Mouse (Mus musculus) hindbrain, embryonic 13.5 days (tissue): ENCODE data around the gene Rtn4r. TPM values are rescaled to one million over a fixed set of nuclear protein-coding genes. Genes with fewer than 3 reads are reported as not detected.
A peak's percentile ranks its signal among the peaks of the same experiment; 100 is the strongest.

Source experiments
- ATAC-seq: fragments of 200-750 bp; cut with Nextera tagmentation; 2 replicates; pipeline ENCODE4 v1.8.0; 2017; ENCODE audit warnings: moderate TSS enrichment; ENCODE audit not compliant: low FRiP score
- H3K27ac ChIP-seq: fragments of 300-500 bp; sonication (generic); 2 replicates; pipeline ENCODE4 v1.5.1; 2015; ENCODE audit warnings: inconsistent platforms, mild to moderate bottlenecking, moderate library complexity
- H3K27me3 ChIP-seq: fragments of 300-500 bp; sonication (generic); 2 replicates; pipeline ENCODE4 v1.6.1; 2015; ENCODE audit warnings: mild to moderate bottlenecking, inconsistent platforms
- H3K36me3 ChIP-seq: fragments of 300-500 bp; sonication (generic); 2 replicates; pipeline ENCODE4 v1.6.1; 2015; ENCODE audit warnings: mild to moderate bottlenecking, inconsistent platforms
- H3K4me1 ChIP-seq: fragments of 300-500 bp; sonication (generic); replicated peaks from 2 replicates; pipeline ENCODE4 v1.6.1; 2015; ENCODE audit warnings: inconsistent platforms
- H3K4me2 ChIP-seq: fragments of 300-500 bp; sonication (generic); 2 replicates; pipeline ENCODE4 v1.6.1; 2015; ENCODE audit warnings: inconsistent platforms, mild to moderate bottlenecking, moderate library complexity
- H3K4me3 ChIP-seq: fragments of 300-500 bp; sonication (generic); 2 replicates; pipeline ENCODE4 v1.5.1; 2015; ENCODE audit warnings: mild to moderate bottlenecking, inconsistent platforms
- H3K9ac ChIP-seq: fragments of 300-500 bp; sonication (generic); 2 replicates; pipeline ENCODE4 v1.6.1; 2015; ENCODE audit warnings: mild to moderate bottlenecking, inconsistent platforms
- H3K9me3 ChIP-seq: fragments of 300-500 bp; sonication (generic); 2 replicates; pipeline ENCODE4 v1.6.1; 2016; ENCODE audit warnings: inconsistent platforms
- WGBS: fragments of 180-500 bp; shearing (Covaris S2); methylation state at CpG from one replicate; pipeline ENCODE4 v1.1.7; 2015; 5-methylcytosine and 5-hydroxymethylcytosine counted together
- polyA plus RNA-seq: library from polyadenylated mRNA; unstranded; fragments of >200 nt; fragmentation: Nextera tagmentation; extraction: Ambion mirVana; gene quantifications from 2 replicates; pipeline ENCODE4 v1.2.1, GENCODE M21; 2015

Gene Rtn4r
- polyA plus RNA-seq, 1 experiment from 2014 or later, result 14.0 TPM

DNA sequence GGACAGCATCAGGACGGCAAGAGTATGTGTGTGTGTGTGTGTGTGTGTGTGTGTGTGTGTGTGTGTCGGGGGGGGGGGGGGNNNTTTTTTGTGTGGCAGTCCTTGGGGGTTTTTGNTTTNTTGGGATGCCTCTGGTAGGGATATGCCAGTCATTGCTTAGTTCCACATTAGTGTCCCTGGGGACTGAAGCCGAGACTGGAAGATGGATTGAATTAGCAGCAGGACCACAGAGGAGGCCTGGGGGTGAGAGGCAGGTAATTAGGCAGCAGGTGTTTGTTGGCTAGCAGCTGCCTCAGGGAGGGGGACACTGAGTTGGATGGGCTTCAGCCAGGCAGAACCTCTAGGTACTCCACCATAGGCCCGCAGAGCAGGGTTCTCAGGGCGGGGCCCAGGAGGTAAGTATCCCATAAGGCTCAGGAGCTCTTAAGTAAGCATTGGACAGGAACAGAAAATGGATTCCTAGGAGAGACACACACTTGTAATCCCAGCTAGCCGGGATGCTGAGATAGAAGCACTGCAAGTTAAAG lies 18.0 kb downstream of the Rtn4r start:
- H3K4me1 ChIP-seq, result peaks cover 67% of the 10 kb centered on the region
- H3K4me3 ChIP-seq, result no peak overlapping the region
- no peak for ATAC-seq
- H3K27me3 ChIP-seq, result no peaks in the 10 kb centered on the region
- H3K27ac ChIP-seq, result no peak overlapping the region; the same call in 1 of the 2 replicates
- H3K9ac ChIP-seq, result no peak overlapping the region
- H3K9me3 ChIP-seq, result no peaks in the 10 kb centered on the region
- H3K36me3 ChIP-seq, result no peaks in the 10 kb centered on the region
- WGBS, result 63% methylated on average over 4 of the region's 6 CpGs
- H3K4me2 ChIP-seq, result no peak overlapping the region

DNA sequence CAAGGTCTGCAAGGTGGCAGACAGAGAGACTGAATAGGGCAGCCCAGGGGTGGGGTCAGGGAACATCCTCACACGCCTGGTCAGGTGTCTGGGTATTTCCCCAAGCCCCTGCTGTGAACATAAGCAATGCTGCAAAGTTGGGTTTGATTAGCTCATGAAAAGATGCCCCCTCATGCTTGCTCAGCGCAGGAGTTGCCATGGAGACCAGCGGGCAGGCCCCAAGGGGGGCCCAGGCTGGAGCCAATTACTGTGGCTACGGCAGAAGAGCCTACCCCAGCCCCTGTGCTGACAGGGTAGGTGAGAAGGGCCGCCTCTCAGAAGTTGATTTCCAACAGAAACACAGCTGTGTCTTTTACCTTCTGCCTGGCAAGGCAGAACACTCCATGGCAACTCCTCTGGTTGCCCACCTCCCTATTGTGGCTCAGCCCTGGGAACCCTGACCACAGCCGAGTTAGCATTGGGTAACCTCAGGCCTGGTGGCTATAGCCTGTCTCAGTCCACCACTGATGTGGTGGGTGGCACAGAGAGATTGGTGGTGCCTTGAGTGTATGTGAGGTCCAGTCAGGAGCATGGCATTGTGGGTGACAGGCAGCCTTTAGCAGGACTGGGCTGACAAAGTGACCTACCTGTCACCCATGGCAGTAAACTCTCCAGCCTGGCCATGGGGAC lies 20.9 kb downstream of the Rtn4r start:
- Histone ChIP-seq H3K27me3 (no peaks in the 10 kb centered on the region), H3K36me3 (peaks cover 22% of the 10 kb centered on the region), H3K9ac (peak overlapping the region; percentile 39; the same call in 1 of the 2 replicates), H3K4me1 (peaks cover 85% of the 10 kb centered on the region), H3K27ac (peak overlapping the region; percentile 78), H3K4me2 (peak overlapping the region; percentile 25), H3K9me3 (no peaks in the 10 kb centered on the region), H3K4me3 (no peak overlapping the region)
- 6% methylated on average over 6 of the region's 6 CpGs for WGBS
- peak; percentile 79 for ATAC-seq

- Histone ChIP-seq H3K9ac (peak overlapping the region; percentile 55; the same call in 1 of the 2 replicates), H3K4me3 (no peak overlapping the region), H3K9me3 (no peaks in the 10 kb centered on the region), H3K4me1 (peaks cover 86% of the 10 kb centered on the region), H3K27me3 (no peaks in the 10 kb centered on the region), H3K36me3 (peaks cover 22% of the 10 kb centered on the region), H3K27ac (peak overlapping the region; percentile 78), H3K4me2 (no peak overlapping the region)
- WGBS, result 53% methylated on average over 6 of the region's 6 CpGs
- ATAC-seq, result no peak
These were observed 21.8 kb downstream of the Rtn4r start for GRCm38 (mm10) chr16:18149205-18149604.

GRCm38 (mm10) chr16:18152189-18152588 lies 24.7 kb downstream of the Rtn4r start:
- H3K9ac ChIP-seq, result no peak overlapping the region
- no peak overlapping the region for H3K27ac ChIP-seq
- H3K9me3 ChIP-seq, result no peaks in the 10 kb centered on the region
- peaks cover 86% of the 10 kb centered on the region for H3K4me1 ChIP-seq
- no peaks in the 10 kb centered on the region for H3K27me3 ChIP-seq
- ATAC-seq, result no peak
- H3K4me3 ChIP-seq, result no peak overlapping the region
- H3K4me2 ChIP-seq, result no peak overlapping the region
- WGBS, result 94% methylated on average over 12 of the region's 12 CpGs
- peaks cover 22% of the 10 kb centered on the region for H3K36me3 ChIP-seq

GRCm38 (mm10) chr16:18152769-18153445 lies 25.5 kb downstream of the Rtn4r start:
- Histone ChIP-seq H3K27ac (no peak overlapping the region), H3K9ac (no peak overlapping the region), H3K9me3 (no peaks in the 10 kb centered on the region), H3K4me3 (no peak overlapping the region), H3K4me1 (peaks cover 80% of the 10 kb centered on the region), H3K4me2 (no peak overlapping the region), H3K36me3 (peaks cover 22% of the 10 kb centered on the region), H3K27me3 (no peaks in the 10 kb centered on the region)
- WGBS, result 92% methylated on average over 9 of the region's 9 CpGs
- ATAC-seq, result no peak

GRCm38 (mm10) chr16:18154521-18155171 lies 27.2 kb downstream of the Rtn4r start:
- Histone ChIP-seq H3K4me2 (no peak overlapping the region), H3K9me3 (no peaks in the 10 kb centered on the region), H3K36me3 (peaks cover 22% of the 10 kb centered on the region), H3K9ac (0 out of 2 replicates have a peak overlapping the region, but pooled peaks have one; percentile 29), H3K4me1 (peaks cover 63% of the 10 kb centered on the region), H3K27ac (peak overlapping the region; percentile 60; the same call in 1 of the 2 replicates), H3K27me3 (no peaks in the 10 kb centered on the region), H3K4me3 (no peak overlapping the region)
- 37% methylated on average over 14 of the region's 14 CpGs for WGBS
- peak; percentile 32; the same call in 1 of the 2 replicates for ATAC-seq

DNA sequence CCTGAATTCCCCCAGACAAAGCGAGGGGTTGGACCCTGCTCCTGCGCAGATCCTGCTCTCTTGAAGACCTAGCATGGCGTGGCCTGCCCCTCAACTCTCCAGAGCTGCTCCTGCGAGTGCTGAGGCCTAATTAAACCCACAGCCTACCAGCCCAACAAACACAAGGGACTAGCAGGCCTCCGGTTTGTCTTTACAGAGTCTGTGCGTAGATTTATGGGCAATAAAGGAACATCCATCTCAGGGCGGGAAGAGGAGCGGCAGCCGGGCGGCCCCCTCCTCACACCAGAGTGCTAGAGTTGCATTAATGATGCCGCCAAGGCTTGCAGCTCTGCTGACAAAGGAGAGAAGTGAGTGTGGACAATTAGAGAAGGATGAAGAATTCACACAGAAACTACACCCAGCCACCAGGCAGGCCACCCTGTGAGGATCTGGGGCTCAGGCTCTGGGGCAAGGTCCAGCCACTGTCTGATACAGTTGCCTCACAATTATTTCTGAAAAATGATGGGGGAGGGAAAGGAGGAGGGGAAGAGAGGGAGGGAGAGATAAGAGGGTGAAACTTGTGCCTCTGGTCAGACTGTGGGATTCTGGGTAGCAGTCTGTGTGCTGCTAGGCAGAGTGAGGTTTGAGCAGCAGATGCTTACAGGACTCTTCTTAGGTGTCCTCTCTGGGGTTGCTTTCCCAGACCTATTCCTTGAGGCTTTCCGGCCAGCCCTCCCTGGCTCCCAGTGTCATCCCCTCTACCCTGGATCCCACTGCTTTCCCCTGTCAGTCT lies 29.3 kb downstream of the Rtn4r start:
- WGBS, result 51% methylated on average over 12 of the region's 12 CpGs
- Histone ChIP-seq H3K27me3 (no peaks in the 10 kb centered on the region), H3K36me3 (peaks cover 10% of the 10 kb centered on the region), H3K4me2 (no peak overlapping the region), H3K27ac (peak overlapping the region; percentile 86), H3K4me3 (no peak overlapping the region), H3K9ac (0 out of 2 replicates have a peak overlapping the region, but pooled peaks have one; percentile 25), H3K4me1 (peaks cover 61% of the 10 kb centered on the region), H3K9me3 (no peaks in the 10 kb centered on the region)
- ATAC-seq, result no peak; the same call in 1 of the 2 replicates

DNA sequence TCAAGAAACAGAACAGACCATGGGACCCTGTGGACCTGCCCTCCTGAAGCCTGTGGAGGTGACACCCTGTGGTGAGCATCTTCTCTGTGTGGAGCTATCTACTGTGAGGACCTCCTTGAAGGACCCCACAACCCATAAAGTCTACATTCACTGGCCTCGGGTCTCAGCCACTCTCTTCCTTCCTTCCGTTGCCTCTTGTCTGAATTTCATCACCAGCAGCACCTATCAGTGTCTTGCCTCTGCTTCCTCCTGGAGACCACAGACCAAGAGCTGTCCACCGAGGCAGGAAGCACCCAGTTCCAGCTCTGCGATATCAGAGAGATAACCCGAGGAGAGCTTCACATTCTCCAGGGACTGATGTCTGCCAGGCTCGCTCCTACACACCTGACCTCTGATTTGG lies 31.8 kb downstream of the Rtn4r start:
- no peak overlapping the region for H3K4me3 ChIP-seq
- no peak overlapping the region for H3K9ac ChIP-seq
- 93% methylated on average over 6 of the region's 6 CpGs for WGBS
- H3K27me3 ChIP-seq, result no peaks in the 10 kb centered on the region
- no peak overlapping the region for H3K27ac ChIP-seq
- no peaks in the 10 kb centered on the region for H3K9me3 ChIP-seq
- H3K36me3 ChIP-seq, result no peaks in the 10 kb centered on the region
- no peak overlapping the region for H3K4me2 ChIP-seq
- no peak for ATAC-seq
- H3K4me1 ChIP-seq, result peaks cover 68% of the 10 kb centered on the region

GRCm38 (mm10) chr16:18159778-18160177 lies 32.3 kb downstream of the Rtn4r start:
- no peak for ATAC-seq
- Histone ChIP-seq H3K4me3 (no peak overlapping the region), H3K4me1 (peaks cover 68% of the 10 kb centered on the region), H3K27ac (no peak overlapping the region), H3K4me2 (no peak overlapping the region), H3K27me3 (no peaks in the 10 kb centered on the region), H3K36me3 (no peaks in the 10 kb centered on the region), H3K9me3 (no peaks in the 10 kb centered on the region), H3K9ac (no peak overlapping the region)
- 64% methylated on average over 1 of the region's 1 CpGs for WGBS

DNA sequence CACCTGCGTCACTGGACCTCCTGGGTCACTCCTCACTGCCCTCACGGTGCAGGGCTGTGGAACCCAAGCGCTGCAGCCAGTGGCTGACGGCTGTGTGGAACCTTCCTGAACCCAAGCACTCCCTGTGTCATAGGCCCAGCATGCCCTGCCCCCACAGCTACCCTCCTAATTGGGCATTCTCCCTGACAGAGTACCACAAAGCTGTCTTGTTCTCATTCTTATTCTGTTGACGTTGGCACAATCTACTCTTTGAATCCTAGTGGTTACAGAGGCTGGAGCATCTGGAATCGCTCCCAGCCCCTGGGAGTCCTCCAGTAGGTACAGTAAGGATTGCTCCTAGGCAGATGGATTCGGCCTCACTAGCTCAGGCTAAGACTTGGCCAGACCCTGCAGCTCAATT lies 33.1 kb downstream of the Rtn4r start:
- Histone ChIP-seq H3K9me3 (no peaks in the 10 kb centered on the region), H3K27ac (peak overlapping the region; percentile 20; the same call in 1 of the 2 replicates), H3K36me3 (no peaks in the 10 kb centered on the region), H3K27me3 (no peaks in the 10 kb centered on the region), H3K4me3 (no peak overlapping the region), H3K9ac (no peak overlapping the region), H3K4me2 (no peak overlapping the region), H3K4me1 (peaks cover 67% of the 10 kb centered on the region)
- ATAC-seq, result 0 out of 2 replicates have a peak, but pooled peaks have one; percentile 8
- WGBS, result 47% methylated on average over 7 of the region's 7 CpGs

- no peaks in the 10 kb centered on the region for H3K27me3 ChIP-seq
- no peak overlapping the region for H3K9ac ChIP-seq
- peaks cover 67% of the 10 kb centered on the region for H3K4me1 ChIP-seq
- no peak overlapping the region for H3K4me2 ChIP-seq
- H3K27ac ChIP-seq, result no peak overlapping the region
- no peaks in the 10 kb centered on the region for H3K36me3 ChIP-seq
- no peak overlapping the region for H3K4me3 ChIP-seq
- no peaks in the 10 kb centered on the region for H3K9me3 ChIP-seq
- WGBS, result 60% methylated on average over 1 of the region's 1 CpGs
- no peak for ATAC-seq
These were observed 33.7 kb downstream of the Rtn4r start for GRCm38 (mm10) chr16:18161190-18161589.
